Mouse (Mus musculus) CH12.LX (cell line): ENCODE measurements around the gene Sel1l. TPM values are rescaled to one million over a fixed set of nuclear protein-coding genes. Genes with fewer than 3 reads are reported as not detected.

ENCODE experiments used
- DNase-seq: peaks from one replicate; pipeline ENCODE4 v3.0.0-alpha.2; 2013; ENCODE audit errors: extremely low read depth
- H3K27ac ChIP-seq: 2 replicates; pipeline ENCODE4 v1.5.1; 2012; ENCODE audit warnings: low read depth, mild to moderate bottlenecking, control low read depth, moderate library complexity; ENCODE audit not compliant: insufficient read depth
- H3K27me3 ChIP-seq: replicated peaks from 2 replicates; pipeline ENCODE3; 2012; ENCODE audit warnings: inconsistent platforms
- H3K36me3 ChIP-seq, 2 experiments: replicated peaks in 1 of 2; 2 replicates each; pipeline versions ENCODE3 to v1.6.1; 2012; ENCODE audit warnings: inconsistent platforms in 1 of 2, low read length in 1 of 2, mild to moderate bottlenecking in 1 of 2, mixed read lengths in 1 of 2, moderate library complexity in 1 of 2; ENCODE audit not compliant: control insufficient read depth in 1 of 2, insufficient read depth in 1 of 2
- H3K4me1 ChIP-seq, 2 experiments: 2 replicates each; pipeline ENCODE4 v1.6.1; 2012; ENCODE audit warnings: inconsistent platforms in 1 of 2, moderate library complexity in 1 of 2; ENCODE audit not compliant: insufficient read depth in 2 of 2, control insufficient read depth in 1 of 2
- H3K4me2 ChIP-seq: 2 replicates; pipeline ENCODE4 v1.6.1; 2012; ENCODE audit warnings: low read depth, mild to moderate bottlenecking, control low read depth; ENCODE audit not compliant: poor library complexity, insufficient read depth, severe bottlenecking
- H3K4me3 ChIP-seq, 3 experiments: fragments of 150-350 bp in 1 of 3; sonication (generic) in 1 of 3; replicated peaks in 1 of 3; 2 replicates each; pipeline versions ENCODE3 to v1.5.1; 2011 to 2012; ENCODE audit warnings: low read depth in 2 of 3, low read length in 2 of 3, mild to moderate bottlenecking in 2 of 3, moderate library complexity in 2 of 3, control low read depth in 1 of 3, improper control_type of control experiment in 1 of 3, inconsistent platforms in 1 of 3, mixed read lengths in 1 of 3; ENCODE audit not compliant: poor library complexity in 1 of 3
- H3K79me2 ChIP-seq: replicated peaks from 2 replicates; pipeline ENCODE4 v1.6.1; 2012; ENCODE audit warnings: mild to moderate bottlenecking, moderate library complexity; ENCODE audit not compliant: control insufficient read depth, poor library complexity, insufficient read depth, severe bottlenecking; ENCODE audit errors: extremely low read depth
- H3K9ac ChIP-seq: 2 replicates; pipeline ENCODE4 v1.6.1; 2012; ENCODE audit warnings: low read depth, mild to moderate bottlenecking, control low read depth, moderate library complexity; ENCODE audit not compliant: insufficient read depth
- H3K9me3 ChIP-seq: replicated peaks from 2 replicates; pipeline ENCODE3; 2012; ENCODE audit warnings: low read length, inconsistent platforms, mixed read lengths
- CHD1 ChIP-seq: IDR thresholded peaks from 2 replicates; pipeline ENCODE4 v1.6.1; 2012; ENCODE audit warnings: low read depth, low read length, improper control_type of control experiment, inconsistent platforms
- CTCF ChIP-seq, 2 experiments: IDR thresholded peaks in 1 of 2; conservative IDR thresholded peaks in 1 of 2; 2 replicates each; pipeline ENCODE4 v1.5.1; 2011 to 2012; ENCODE audit warnings: low read depth in 2 of 2, low read length in 2 of 2, improper control_type of control experiment in 1 of 2, inconsistent platforms in 1 of 2, mild to moderate bottlenecking in 1 of 2, moderate library complexity in 1 of 2
- ELF1 ChIP-seq: IDR thresholded peaks from 2 replicates; pipeline ENCODE4 v1.6.1; 2014; ENCODE audit warnings: low read depth, mild to moderate bottlenecking, inconsistent platforms, low read length, improper control_type of control experiment
- HCFC1 ChIP-seq: IDR thresholded peaks from 2 replicates; pipeline ENCODE4 v1.6.1; 2012; ENCODE audit warnings: low read depth, mild to moderate bottlenecking, inconsistent platforms, low read length, improper control_type of control experiment
- IRF4 ChIP-seq: IDR thresholded peaks from 2 replicates; pipeline ENCODE4 v1.6.1; 2014; ENCODE audit warnings: low read depth, mild to moderate bottlenecking, inconsistent platforms, low read length, improper control_type of control experiment
- JUN ChIP-seq: IDR thresholded peaks from 2 replicates; pipeline ENCODE4 v1.6.1; 2011; ENCODE audit warnings: low read depth, mild to moderate bottlenecking, low read length, improper control_type of control experiment, moderate library complexity; ENCODE audit not compliant: insufficient read depth
- JUND ChIP-seq: conservative IDR thresholded peaks from 2 replicates; pipeline ENCODE4 v1.6.1; 2011; ENCODE audit warnings: low read depth, low read length, improper control_type of control experiment
- KAT2A ChIP-seq: IDR thresholded peaks from 2 replicates; pipeline ENCODE4 v1.6.1; 2012; ENCODE audit warnings: low read length, improper control_type of control experiment, inconsistent platforms; ENCODE audit not compliant: insufficient replicate concordance
- MEF2A ChIP-seq: IDR thresholded peaks from 2 replicates; pipeline ENCODE4 v1.6.1; 2014; ENCODE audit warnings: low read depth, mild to moderate bottlenecking, inconsistent platforms, low read length, improper control_type of control experiment, borderline replicate concordance
- MXI1 ChIP-seq: IDR thresholded peaks from 2 replicates; pipeline ENCODE4 v1.6.1; 2011; ENCODE audit warnings: mild to moderate bottlenecking, low read depth, low read length, improper control_type of control experiment
- MYC ChIP-seq: IDR thresholded peaks from 2 replicates; pipeline ENCODE4 v1.6.1; 2011; ENCODE audit warnings: low read depth, mild to moderate bottlenecking, improper control_type of control experiment, low read length
- NELFE ChIP-seq: IDR thresholded peaks from 2 replicates; pipeline ENCODE4 v1.6.1; 2011; ENCODE audit warnings: low read depth, low read length, improper control_type of control experiment
- NRF1 ChIP-seq: IDR thresholded peaks from 2 replicates; pipeline ENCODE4 v1.6.1; 2014; ENCODE audit warnings: low read depth, mild to moderate bottlenecking, inconsistent platforms, low read length, improper control_type of control experiment, moderate library complexity
- PAX5 ChIP-seq: IDR thresholded peaks from 2 replicates; pipeline ENCODE4 v1.6.1; 2012; ENCODE audit warnings: low read length, inconsistent platforms, mixed read lengths
- POLR2A ChIP-seq: IDR thresholded peaks from 2 replicates; pipeline ENCODE4 v1.6.1; 2011; ENCODE audit warnings: low read depth, mild to moderate bottlenecking, improper control_type of control experiment, low read length
- POLR2AphosphoS2 ChIP-seq: IDR thresholded peaks from 2 replicates; pipeline ENCODE4 v1.6.1; 2011; ENCODE audit warnings: low read depth, low read length, improper control_type of control experiment
- RAD21 ChIP-seq: IDR thresholded peaks from 2 replicates; pipeline ENCODE4 v1.6.1; 2011; ENCODE audit warnings: low read depth, mild to moderate bottlenecking, low read length, improper control_type of control experiment, moderate library complexity
- RCOR1 ChIP-seq: conservative IDR thresholded peaks from 2 replicates; pipeline ENCODE4 v1.6.1; 2012; ENCODE audit warnings: low read depth, mild to moderate bottlenecking, inconsistent platforms, low read length, improper control_type of control experiment
- SIN3A ChIP-seq: IDR thresholded peaks from 2 replicates; pipeline ENCODE4 v1.6.1; 2012; ENCODE audit warnings: low read length, improper control_type of control experiment, inconsistent platforms
- SMC3 ChIP-seq: IDR thresholded peaks from 2 replicates; pipeline ENCODE4 v1.6.1; 2011; ENCODE audit warnings: low read depth, low read length, improper control_type of control experiment
- TBP ChIP-seq: conservative IDR thresholded peaks from 2 replicates; pipeline ENCODE4 v1.6.1; 2011; ENCODE audit warnings: low read depth, low read length, improper control_type of control experiment
- USF1 ChIP-seq: IDR thresholded peaks from 2 replicates; pipeline ENCODE4 v1.6.1; 2014; ENCODE audit warnings: low read depth, mild to moderate bottlenecking, inconsistent platforms, low read length, improper control_type of control experiment
- USF2 ChIP-seq: conservative IDR thresholded peaks from 2 replicates; pipeline ENCODE4 v1.6.1; 2011; ENCODE audit warnings: low read depth, low read length, improper control_type of control experiment
- ZC3H11A ChIP-seq: IDR thresholded peaks from 2 replicates; pipeline ENCODE4 v1.6.1; 2012; ENCODE audit warnings: low read depth, mild to moderate bottlenecking, inconsistent platforms, low read length, improper control_type of control experiment
- ZKSCAN1 ChIP-seq: IDR thresholded peaks from 2 replicates; pipeline ENCODE4 v1.6.1; 2012; ENCODE audit warnings: low read depth, inconsistent platforms, low read length, improper control_type of control experiment, borderline replicate concordance
- ZMIZ1 ChIP-seq: IDR thresholded peaks from 2 replicates; pipeline ENCODE4 v1.6.1; 2012; ENCODE audit warnings: low read depth, mild to moderate bottlenecking, inconsistent platforms, low read length, improper control_type of control experiment
- ZNF384 ChIP-seq: IDR thresholded peaks from 2 replicates; pipeline ENCODE4 v1.6.1; 2012; ENCODE audit warnings: low read depth, low read length, improper control_type of control experiment, inconsistent platforms
- dilution Hi-C: fragments of 300-500 bp; cut with MboI; formaldehyde crosslinking; loops from 2 replicates; pipeline ENCODE4 v1.14.3; 2020; ENCODE audit warnings: low sequenced_read_pairs; ENCODE audit not compliant: extremely low pct_unique_long_range_greater_than_20kb, extremely low pct_ligation_motif_present
- in situ Hi-C: fragments of 300-500 bp; cut with MboI; formaldehyde crosslinking; loops from 3 replicates; pipeline ENCODE4 v1.14.3; 2019; ENCODE audit warnings: low sequenced_read_pairs, low pct_ligation_motif_present, low pct_unique_long_range_greater_than_20kb, mixed read lengths
- polyA plus RNA-seq: library from polyadenylated mRNA; unstranded; fragments of >175 nt; gene quantifications from 2 replicates; pipeline ENCODE4 v1.2.1, GENCODE M21; 2012; ENCODE audit warnings: low read depth; ENCODE audit not compliant: insufficient read length
- total RNA-seq, 2 experiments: library from RNA; depleted of rRNA; stranded (reverse); fragments of 300-350 nt in 1 of 2; fragments of >200 nt in 1 of 2; gene quantifications; 2 replicates each; pipeline ENCODE4 v1.2.3; 2012 to 2014

The Sel1l gene
- total and polyA plus RNA-seq, 3 experiments = 46.6 to 155 (median 84.7) TPM

- TF ChIP-seq CTCF (conservative IDR thresholded peaks at IDR 0.05 in 1 of 2, IDR thresholded peaks at IDR 0.05 in 1 of 2; ENCODE audit: low read depth in 2 of 2, low read length in 2 of 2) (peak; percentile 70 to 81), USF2 (no peak), SIN3A (peak; percentile 32; the same call in 1 of the 2 replicates), IRF4 (0 out of 2 replicates have a peak, but pooled peaks have one; percentile 19), NELFE (no peak), MYC (no peak), RAD21 (peak; percentile 70), MXI1 (no peak), JUN (no peak), NRF1 (no peak), ZC3H11A (0 out of 2 replicates have a peak, but pooled peaks have one; percentile 16), CHD1 (no peak), ZMIZ1 (no peak), JUND (no peak), SMC3 (peak; percentile 80), KAT2A (no peak), MEF2A (0 out of 2 replicates have a peak, but pooled peaks have one; percentile 23)
- dilution Hi-C loops = no loop called here
- Histone ChIP-seq H3K27ac (no peak overlapping the region), H3K4me3 (no peak overlapping the region), H3K4me2 (no peak overlapping the region), H3K4me1 (peaks cover 2 to 29% of the 10 kb centered on the region in 2 experiments; a peak in 3 of 4 replicates), H3K9me3 (no peaks in the 10 kb centered on the region), H3K9ac (no peak overlapping the region), H3K79me2 (no peaks in the 10 kb centered on the region), H3K27me3 (no peaks in the 10 kb centered on the region), H3K36me3 (peaks cover 82 to 94% of the 10 kb centered on the region in 2 experiments)
- in situ Hi-C loops = no loop called here
- DNase-seq = peak; percentile 82
Observed at GRCm38 (mm10) chr12:91815990-91816389, 33.0 kb downstream of the Sel1l start.

- H3K4me3 ChIP-seq = no peak overlapping the region
- in situ Hi-C loops (no loop called here), dilution Hi-C loops (no loop called here)
- DNase-seq = no peak
- H3K79me2 ChIP-seq = no peaks in the 10 kb centered on the region
- TF ChIP-seq ZKSCAN1 (no peak), MYC (no peak), RCOR1 (no peak), ZNF384 (no peak), TBP (no peak), IRF4 (no peak), POLR2AphosphoS2 (no peak), USF1 (no peak), ELF1 (no peak), POLR2A (no peak), PAX5 (no peak), HCFC1 (no peak), USF2 (no peak), KAT2A (no peak), NELFE (no peak), SIN3A (no peak)
- peaks cover 82 to 93% of the 10 kb centered on the region in 2 experiments for H3K36me3 ChIP-seq
- peaks cover 2 to 32% of the 10 kb centered on the region in 2 experiments; a peak in 3 of 4 replicates for H3K4me1 ChIP-seq
- no peaks in the 10 kb centered on the region for H3K27me3 ChIP-seq
- no peak overlapping the region for H3K9ac ChIP-seq
- no peaks in the 10 kb centered on the region for H3K9me3 ChIP-seq
- no peak overlapping the region for H3K4me2 ChIP-seq
- no peak overlapping the region for H3K27ac ChIP-seq
Observed at GRCm38 (mm10) chr12:91815552-91815951, 33.4 kb downstream of the Sel1l start.
